Mouse (Mus musculus): Measurements from ENCODE around the gene Hist2h4.
"Not testable (repeated sequence)": the region's sequence is repeated elsewhere in the genome, so short reads cannot be mapped to it uniquely, and the experiment has no call there.

Gene Hist2h4

DNA sequence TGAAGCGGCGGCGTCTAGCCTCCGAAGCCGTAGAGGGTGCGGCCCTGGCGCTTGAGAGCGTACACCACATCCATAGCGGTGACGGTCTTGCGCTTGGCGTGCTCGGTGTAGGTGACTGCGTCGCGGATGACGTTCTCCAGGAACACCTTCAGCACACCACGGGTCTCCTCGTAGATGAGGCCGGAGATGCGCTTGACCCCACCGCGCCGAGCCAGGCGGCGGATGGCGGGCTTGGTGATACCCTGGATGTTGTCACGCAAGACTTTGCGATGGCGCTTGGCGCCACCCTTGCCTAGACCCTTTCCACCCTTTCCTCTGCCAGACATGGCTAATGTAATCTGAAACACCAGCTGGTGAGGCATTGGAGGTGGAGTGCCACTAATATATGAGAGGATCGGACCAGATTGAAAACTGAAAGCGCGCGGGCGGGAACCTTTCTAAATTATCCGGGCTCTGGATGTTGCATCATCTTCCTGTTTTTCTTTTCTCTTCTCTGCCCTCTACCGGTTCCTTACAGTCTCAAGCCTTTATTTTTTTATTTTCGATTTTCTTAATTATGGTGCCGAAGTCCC lies at the start of gene Hist2h4:
Gene Hist2h4, minus strand, starts transcription at position 333 of the 572 bp plus-strand sequence.
- DNase-seq (ENCODE audit: low read depth): peak; percentile 97

DNA sequence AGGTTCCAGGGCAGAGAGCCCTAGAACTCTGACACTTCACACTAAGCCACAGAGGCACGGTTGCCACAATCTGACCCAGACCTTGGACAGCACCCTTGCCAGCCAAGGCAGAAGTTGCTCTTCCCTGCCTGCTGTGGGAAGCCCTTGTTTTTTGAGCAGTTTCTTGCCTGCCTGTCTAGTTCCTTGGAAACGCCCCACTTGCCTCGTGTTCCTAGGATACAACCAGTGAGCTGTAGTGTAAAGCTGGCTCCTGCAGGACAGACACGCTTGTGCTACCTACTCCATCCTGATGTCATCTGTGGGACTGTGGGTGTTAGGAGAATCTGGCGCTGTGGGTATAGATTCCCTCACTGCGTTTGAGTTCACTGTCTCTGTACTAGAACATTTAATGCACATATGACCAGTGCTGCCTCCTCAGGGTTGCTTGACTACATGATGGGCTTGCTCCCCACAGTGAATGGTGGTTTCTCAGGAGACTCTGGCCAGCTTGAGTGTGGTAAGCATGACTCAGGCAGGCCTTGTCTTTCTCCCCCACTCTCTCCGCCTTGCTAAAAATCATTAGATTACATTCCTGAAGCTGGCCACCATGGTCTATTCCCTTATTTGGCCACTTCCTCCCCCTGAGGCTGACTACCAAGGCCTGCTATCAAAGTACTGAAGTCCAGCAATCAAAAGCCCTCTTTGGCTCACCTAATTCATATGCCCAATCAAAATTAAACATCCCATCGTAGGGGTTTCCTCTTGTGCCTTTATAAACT lies 49.4 kb upstream of the Hist2h4 start:
- DNase-seq (ENCODE audit: low read depth): no peak

DNA sequence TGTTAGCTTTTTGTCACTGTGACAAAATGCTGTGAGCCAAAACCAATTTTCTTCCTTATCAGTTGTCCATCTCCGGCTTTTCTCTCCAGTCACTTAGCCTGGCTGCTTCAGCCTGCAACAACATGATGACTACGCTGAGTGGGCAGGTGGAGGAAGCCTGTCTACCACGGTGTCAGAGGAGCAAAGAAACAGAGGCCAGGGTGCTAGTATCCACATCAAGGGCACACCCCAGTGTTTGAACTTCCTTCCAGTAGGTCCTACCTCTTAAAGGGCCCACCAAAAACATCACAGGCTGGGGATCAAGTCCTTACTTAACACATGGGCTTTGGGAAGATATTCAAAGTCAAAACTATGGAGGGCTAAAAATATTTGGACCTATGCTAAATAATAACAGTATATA lies 46.3 kb upstream of the Hist2h4 start:
- DNase-seq (ENCODE audit: low read depth): peak; percentile 31

DNA sequence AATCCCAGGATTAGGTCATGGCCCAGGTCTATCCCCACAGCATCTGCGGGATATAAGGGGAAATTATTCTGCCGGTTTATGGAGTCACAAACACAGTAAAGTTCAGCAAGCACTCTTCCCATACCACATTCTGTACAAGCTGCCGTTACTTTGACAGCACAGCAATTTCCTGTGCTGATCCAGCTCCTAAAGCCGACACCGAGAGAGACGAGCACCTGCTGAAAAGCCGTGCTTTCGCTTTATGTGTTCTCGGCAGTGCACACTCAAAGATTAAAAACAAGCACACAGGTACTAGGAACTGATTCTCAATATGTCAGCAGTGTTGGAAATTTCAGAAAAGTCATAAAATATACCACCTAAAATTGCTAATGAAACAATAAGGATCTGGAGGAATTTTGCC lies 43.4 kb upstream of the Hist2h4 start:
- peak; percentile 61 for DNase-seq (ENCODE audit: low read depth)

DNA sequence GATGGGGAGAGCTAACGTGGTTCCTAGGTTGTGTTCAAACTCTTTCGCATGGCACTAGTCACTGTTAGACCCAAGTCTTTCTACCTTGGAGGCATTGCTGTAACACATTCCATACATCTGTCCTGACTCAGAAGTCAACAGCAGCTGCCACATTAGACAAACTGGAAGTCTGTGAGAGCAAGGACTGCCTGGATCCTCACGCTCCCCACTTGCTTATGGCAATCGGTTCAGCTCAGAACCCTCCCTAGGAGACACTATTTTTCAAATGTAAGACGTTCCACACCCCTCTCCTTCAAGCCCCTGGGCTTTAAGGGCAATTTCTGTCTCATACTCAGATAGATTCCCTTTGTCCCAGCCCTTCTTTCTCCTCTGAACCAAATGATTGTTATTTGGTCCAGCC lies 39.0 kb upstream of the Hist2h4 start:
- no peak for DNase-seq (ENCODE audit: low read depth)

DNA sequence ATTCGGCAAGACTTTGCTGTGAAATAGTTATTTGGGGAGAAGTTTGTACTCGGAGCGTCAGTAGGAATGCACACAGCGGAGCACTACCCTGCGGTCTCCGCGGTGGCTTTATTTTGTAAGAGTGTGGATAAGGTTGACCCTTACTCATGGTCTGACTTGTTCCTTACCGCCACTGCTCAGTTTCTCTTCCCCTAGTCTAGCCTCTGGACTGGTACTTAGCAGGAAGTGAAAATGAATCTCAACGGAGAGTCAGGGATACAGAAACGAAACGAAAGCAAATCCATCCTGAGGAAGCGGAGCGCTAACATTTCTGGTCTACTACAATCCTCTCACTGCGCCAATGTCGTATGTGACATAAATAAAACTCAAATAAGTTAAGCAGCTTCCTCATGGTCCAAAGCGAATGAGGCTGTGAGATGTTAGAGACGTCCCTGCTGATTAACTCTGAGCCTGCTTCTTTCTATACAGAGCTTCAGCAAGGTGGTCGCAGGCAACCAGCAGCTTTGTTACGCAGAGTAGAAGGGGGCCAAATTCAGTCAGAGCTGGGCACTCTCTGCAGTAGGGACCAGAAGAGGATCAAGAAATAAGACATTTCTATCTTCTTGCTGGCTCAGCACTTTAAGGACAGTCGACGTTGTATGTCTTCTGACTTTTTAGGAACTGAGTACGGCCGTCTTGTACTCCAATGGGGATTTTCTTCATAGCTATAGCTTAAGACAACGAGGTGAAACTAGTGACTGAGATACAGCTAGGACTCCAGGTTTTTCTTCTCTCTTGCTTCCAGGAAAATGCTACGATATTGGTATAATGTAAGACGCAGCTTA lies 37.8 kb upstream of the Hist2h4 start:
- DNase-seq (ENCODE audit: low read depth): peak; percentile 40

DNA sequence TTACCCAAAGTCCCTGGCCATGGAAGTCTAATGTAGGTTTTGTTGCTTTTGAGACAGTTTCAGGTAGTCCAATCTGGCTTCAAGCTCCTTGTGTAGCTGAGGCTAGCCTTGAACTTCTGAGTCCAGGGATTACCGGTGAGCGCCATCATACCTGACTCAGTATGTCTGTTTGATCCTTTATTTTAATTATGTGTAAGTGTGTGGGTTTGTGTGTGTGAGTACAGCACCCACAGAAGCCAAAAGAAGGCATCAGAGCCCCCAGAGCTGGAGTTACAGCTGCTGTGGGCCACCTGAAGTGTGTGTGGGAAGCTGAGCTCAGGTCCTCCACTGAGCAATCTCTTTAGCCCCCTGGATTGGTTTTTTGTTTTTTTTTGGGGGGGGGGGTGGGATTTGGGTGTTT lies 36.5 kb upstream of the Hist2h4 start:
- no peak for DNase-seq (ENCODE audit: low read depth)

DNA sequence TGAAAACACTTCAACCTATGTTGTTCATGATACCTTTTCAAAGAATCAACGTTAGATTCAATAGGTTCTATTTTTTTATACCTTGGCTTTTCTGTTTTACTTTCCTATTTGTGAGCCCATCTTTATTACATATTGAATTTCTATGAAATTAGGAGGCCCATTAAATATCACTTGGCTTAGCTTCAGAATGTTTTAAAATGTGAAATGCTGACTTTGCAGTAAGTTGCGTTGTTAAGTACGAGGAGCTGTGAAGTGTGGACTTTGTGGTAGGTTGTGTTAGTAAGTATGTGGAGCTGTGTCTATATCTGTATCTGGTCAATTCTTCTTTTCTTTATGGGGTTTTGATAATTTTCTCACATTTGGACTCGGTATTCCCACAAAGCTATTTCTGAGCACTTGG lies 35.2 kb upstream of the Hist2h4 start:
- DNase-seq (ENCODE audit: low read depth): no peak

DNA sequence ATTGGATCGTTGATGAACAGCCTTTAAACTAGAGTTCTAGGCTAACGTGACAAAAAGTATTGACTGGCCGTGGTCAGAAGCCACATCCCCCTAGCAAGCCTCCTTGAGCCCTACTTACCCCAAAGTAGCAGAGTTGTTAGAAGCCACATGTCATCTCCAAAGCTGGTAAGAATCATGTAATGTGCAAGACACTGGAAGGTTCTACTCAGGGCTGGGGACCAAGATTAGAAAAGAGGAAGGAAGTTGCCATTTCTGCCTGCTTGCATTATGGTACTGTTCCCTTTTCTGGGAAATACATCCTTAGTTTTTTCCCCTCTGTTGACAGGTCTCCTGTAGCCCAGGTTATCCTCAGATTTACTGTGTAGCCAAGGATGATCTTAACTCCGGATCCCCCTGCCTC lies 30.7 kb upstream of the Hist2h4 start, which contains the start of gene Fcgr1:
Gene Fcgr1, minus strand, starts transcription at position 183 of the 400 bp plus-strand sequence.
- DNase-seq (ENCODE audit: low read depth): no peak

DNA sequence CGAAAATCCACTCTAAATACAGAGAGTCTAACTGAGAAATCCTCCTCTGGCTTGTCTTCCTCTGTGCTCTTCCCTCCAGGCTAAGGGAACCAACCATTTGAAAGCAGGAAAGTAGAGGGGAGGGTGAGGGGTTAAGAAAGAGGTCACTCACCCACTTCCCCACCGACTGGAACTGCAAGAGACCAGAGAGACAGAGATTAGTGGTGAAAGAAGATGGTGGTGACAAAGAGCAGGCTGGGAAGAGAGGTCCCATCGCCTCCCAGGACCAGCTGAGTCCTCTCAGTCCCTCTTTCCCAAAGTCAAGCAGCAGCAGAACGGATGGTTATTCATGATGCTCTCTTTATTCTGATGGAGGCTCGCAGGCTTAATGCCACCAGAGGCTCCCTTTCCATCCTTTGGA lies 30.3 kb upstream of the Hist2h4 start:
- no peak for DNase-seq (ENCODE audit: low read depth)

DNA sequence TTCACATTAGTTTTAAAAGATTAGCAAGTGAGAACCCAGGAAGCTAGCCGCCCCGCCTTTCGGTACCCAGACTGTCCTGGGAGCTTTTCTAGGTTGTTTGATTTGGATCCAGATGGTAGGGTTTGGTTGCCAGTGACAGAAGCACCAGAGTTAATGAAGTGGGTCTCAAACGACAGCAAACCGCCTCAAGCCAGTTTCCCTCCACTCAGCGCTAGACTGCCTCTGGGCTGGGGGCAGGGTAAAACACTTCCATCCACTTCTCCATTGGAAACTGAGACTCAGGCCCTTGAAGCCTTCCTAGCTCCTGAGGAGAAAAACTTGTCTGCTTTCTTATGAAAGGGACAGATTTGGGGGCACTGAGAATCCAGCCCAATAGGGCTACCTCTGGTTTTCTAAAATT lies 29.5 kb upstream of the Hist2h4 start:
- DNase-seq (ENCODE audit: low read depth): no peak

DNA sequence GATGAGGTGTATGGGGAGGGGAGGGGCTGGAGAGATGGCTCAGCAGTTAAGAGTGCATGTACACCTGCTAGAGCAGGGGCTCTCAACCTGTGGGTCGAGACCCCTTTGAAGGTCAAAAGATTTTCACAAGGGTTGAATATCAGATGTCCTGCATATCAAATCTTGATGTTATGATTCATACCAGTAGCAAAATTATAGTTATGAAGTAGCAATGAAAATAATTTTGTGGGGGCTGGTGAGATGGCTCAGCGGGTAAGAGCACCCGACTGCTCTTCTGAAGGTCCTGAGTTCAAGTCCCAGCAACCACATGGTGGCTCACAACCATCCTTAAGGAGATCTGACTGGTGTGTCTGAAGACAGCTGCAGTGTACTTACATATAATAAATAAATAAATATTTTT lies 27.6 kb upstream of the Hist2h4 start:
- DNase-seq (ENCODE audit: low read depth): not testable (repeated sequence)

DNA sequence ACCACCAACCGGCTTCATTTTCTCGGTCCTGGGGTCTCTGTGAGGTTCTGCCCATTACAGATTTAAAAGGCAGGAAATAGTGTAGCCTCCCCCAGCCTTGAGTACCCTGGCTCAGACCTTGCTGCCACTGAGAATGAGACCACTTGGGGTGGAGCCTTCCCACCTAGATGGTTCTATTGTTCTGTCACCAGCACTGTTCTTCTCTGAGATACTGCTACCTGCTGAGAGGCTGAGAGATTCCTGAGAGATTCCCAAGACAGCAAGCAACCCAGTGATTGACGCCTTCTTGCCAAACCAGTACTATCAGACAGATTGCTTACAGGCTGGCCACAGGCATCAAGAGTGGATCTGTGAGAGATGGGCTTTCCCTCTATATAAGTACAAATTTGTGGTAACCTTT lies 26.1 kb upstream of the Hist2h4 start:
- no peak for DNase-seq (ENCODE audit: low read depth)

DNA sequence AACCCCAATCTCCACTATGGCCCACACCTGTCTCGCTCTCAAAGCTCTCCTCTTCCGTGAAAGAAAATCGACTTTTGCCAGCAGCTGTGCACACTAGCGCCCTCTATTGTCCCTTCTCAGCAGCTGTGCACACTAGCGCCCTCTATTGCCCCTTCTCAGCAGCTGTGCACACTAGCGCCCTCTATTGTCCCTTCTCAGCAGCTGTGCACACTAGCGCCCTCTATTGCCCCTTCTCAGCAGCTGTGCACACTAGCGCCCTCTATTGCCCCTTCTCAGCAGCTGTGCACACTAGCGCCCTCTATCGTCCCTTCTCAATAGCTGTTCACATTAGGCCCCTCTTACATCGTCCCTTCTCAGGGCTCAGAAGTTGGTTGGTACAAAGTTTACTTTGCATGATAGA lies 24.2 kb upstream of the Hist2h4 start:
- not testable (repeated sequence) for DNase-seq (ENCODE audit: low read depth)

DNA sequence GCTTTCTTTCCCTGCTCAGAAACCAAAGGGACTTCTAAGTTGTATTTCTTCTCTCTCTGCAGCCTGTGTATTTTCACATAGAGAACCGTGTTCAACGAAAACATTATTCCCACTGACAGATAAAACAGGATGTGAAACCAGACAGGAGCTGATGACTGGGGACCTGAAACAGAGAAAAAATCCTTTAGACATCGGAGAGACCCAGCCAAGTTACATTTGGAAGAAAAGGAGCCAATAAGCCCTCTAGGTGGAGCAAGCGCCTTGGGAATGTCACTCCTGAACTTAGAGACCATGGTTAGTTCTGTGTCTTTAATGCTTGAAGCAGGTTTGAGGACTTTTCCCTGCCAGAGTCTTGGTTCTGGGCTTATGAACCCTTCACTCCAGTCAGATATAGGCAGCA lies 21.3 kb upstream of the Hist2h4 start:
- no peak for DNase-seq (ENCODE audit: low read depth)

DNA sequence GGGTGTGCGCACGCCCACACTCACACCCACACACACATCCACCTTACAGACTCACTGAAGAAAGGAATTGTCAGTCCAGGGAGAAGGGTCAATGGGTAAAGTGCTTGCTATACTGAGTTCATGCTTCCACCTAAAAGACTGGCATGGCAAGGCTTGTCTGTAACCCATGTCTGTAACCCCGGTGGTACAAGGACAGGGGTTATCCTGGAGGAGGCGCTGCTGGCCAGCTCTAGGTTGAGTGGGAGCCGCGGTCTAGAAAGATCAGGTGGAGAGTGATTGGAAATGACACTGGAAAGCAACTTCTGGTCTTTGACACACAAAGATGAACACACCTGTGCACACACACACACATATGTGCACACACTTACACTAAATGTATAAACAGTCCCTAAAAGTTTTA lies 17.5 kb upstream of the Hist2h4 start:
- no peak for DNase-seq (ENCODE audit: low read depth)

DNA sequence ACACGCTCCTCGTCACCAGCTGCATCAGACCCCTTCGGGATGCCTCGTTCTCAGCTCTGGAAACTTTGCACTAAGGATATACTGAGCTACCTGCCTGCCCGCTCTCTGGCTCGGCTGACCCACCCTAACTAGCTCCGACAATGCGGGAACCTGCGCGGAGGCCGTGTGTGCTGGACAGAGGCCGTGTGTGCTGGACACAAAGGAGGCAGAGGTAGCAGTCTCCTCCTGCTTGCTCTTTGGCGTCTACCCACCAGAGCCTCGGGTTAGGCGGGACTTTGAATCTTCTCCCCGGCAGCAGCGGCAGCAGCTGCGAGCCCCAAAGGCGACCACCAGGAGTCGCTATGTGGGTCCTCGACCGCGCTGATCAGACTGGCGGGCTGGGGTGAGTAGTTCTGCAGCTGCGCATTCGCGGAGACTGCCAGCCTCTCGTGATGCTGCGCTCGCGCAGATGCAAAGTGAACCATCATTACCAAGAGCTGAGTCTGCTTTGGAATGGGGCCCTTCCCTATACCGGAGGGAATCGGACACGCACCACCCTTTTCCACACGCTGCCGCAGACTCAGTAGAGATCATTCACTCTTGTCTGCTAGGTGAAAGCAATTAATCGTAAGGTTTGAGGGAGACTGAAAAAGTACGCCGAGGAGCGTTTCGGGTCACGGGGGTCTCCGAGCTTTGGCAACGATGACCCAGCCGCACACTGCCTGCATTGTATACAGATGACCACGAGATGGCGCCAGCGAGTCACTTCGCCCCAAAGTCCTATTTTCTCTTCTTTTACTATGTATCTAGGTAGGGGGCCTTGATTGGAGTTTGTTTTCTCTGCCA lies 14.9 kb upstream of the Hist2h4 start:
- DNase-seq (ENCODE audit: low read depth): peak; percentile 97

DNA sequence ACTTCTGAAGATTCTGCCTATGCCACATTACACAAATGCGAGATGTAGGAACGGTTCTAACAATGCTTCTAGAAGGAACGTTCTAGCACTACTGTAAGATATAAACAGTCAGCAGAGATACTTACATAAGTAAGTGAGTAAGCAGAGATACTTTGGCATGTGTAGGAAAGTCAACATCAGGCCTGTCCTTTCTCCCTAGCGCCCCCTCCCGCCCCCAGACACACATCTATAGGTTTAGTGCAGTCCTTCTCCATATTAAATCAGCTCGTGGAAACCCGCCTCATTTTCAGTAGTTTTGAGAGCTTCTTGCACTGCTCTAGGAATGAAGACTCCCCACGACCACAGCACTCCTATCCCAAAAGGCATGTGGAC lies 14.3 kb upstream of the Hist2h4 start:
- peak; percentile 82 for DNase-seq (ENCODE audit: low read depth)

DNA sequence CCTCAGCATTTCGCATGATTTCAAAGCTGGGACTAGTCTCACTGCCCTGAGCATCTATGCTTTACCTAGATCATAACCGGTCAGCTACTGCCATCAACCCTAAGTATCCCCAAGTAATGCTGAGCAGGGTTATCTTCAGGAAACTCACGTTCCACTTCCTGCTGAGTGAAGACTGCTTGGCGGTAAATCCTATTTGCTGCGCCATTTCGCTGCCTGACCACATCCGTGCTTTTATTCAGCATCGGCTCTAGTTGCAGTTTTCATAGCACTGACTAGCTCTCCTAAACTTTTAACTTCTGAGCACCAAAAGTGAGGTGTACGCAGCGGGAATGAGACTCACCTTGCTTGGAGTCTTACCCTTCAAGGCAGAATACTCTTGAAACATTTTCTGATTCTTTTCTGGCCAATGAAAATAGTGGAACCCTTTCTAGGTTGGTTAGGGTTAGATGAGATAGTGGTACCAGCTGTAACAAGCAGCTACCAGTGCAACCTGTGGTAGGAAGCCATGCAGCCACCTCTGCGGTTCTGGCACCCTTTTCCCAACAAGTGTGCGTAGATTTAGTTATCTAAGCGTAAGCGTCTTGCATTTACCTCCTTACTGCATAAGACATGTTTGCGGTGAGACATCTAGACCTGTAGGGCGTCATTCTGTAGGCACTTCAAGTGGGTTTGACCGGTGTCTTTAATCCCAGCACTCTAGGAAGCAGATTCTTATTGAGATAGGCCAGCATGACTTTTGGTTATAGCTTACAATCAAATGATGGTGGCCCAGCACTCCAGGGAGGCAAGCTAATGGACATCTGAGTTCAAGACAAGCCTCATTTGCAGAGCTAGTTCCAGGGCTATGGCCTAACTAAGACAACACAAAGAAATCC lies 10.7 kb upstream of the Hist2h4 start:
- DNase-seq (ENCODE audit: low read depth): peak; percentile 82

DNA sequence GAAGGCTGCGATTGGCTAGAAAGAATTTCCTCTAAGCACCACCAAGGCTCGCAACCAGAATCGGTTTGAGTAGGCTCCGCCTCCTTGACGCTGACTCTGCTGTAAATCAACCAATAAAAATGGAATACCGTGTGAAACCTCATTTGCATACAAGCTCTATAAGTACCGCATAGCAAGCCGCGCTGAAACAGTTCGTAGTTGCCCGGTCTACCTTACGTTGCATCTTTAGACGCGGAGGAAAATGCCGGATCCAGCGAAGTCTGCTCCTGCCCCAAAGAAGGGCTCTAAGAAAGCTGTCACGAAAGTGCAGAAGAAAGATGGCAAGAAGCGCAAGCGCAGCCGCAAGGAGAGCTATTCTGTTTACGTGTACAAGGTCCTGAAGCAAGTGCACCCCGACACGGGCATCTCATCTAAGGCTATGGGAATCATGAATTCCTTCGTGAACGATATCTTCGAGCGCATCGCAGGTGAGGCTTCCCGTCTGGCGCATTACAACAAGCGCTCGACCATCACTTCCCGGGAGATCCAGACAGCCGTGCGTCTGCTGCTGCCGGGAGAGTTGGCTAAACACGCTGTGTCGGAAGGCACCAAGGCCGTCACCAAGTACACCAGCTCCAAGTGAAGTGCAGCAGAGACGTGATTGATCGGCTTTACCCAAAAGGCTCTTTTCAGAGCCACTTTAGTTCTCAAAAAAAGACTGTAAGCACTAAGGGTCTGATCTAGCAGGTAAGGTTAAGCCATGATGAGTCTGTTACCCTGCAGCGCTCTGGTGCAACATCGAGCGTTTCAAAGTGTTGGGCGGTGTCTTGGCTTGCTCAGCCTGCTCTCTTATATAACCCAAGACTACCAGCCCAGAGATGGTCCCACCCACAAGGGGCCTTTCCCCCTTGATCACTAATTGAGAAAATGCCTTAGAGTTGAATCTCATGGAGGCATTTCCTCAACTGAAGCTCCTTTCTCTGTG lies 6.7 kb upstream of the Hist2h4 start, which contains the start of gene Hist2h2bb:
Gene Hist2h2bb, plus strand, starts transcription at position 242 of the 964 bp plus-strand sequence.
- DNase-seq (ENCODE audit: low read depth): peak; percentile 98
